Mouse (Mus musculus) midbrain, embryonic 15.5 days (tissue): ENCODE measurements around the gene Lamc3. TPM values are rescaled to one million over a fixed set of nuclear protein-coding genes. Genes with fewer than 3 reads are reported as not detected.

ENCODE experiments used
- ATAC-seq: fragments of 200-750 bp; cut with Nextera tagmentation; replicated peaks from 2 replicates; pipeline ENCODE4 v1.8.0; 2017; ENCODE audit warnings: moderate TSS enrichment
- H3K27ac ChIP-seq: fragments of 300-500 bp; sonication (generic); 2 replicates; pipeline ENCODE4 v1.5.1; 2015; ENCODE audit warnings: mild to moderate bottlenecking, inconsistent platforms
- H3K27me3 ChIP-seq: fragments of 300-500 bp; sonication (generic); replicated peaks from 2 replicates; pipeline ENCODE4 v1.6.1; 2015; ENCODE audit warnings: inconsistent platforms
- H3K36me3 ChIP-seq: fragments of 300-500 bp; sonication (generic); replicated peaks from 2 replicates; pipeline ENCODE4 v1.6.1; 2015; ENCODE audit warnings: inconsistent platforms
- H3K4me1 ChIP-seq: fragments of 300-500 bp; sonication (generic); 2 replicates; pipeline ENCODE4 v1.6.1; 2015; ENCODE audit warnings: inconsistent platforms
- H3K4me2 ChIP-seq: fragments of 300-500 bp; sonication (generic); 2 replicates; pipeline ENCODE4 v1.6.1; 2015; ENCODE audit warnings: inconsistent platforms, mild to moderate bottlenecking, moderate library complexity
- H3K4me3 ChIP-seq: fragments of 300-500 bp; sonication (generic); 2 replicates; pipeline ENCODE4 v1.5.1; 2015; ENCODE audit warnings: mild to moderate bottlenecking, inconsistent platforms
- H3K9ac ChIP-seq: fragments of 300-500 bp; sonication (generic); 2 replicates; pipeline ENCODE4 v1.6.1; 2015; ENCODE audit warnings: mild to moderate bottlenecking, inconsistent platforms
- H3K9me3 ChIP-seq: fragments of 300-500 bp; sonication (generic); 2 replicates; pipeline ENCODE4 v1.6.1; 2016; ENCODE audit warnings: inconsistent platforms
- WGBS: fragments of 180-500 bp; shearing (Covaris S2); methylation state at CpG from one replicate; pipeline ENCODE4 v1.1.7; 2015; ENCODE audit warnings: mixed read lengths; 5-methylcytosine and 5-hydroxymethylcytosine counted together
- polyA plus RNA-seq: library from polyadenylated mRNA; unstranded; fragments of >200 nt; fragmentation: Nextera tagmentation; extraction: Ambion mirVana; gene quantifications from 2 replicates; pipeline ENCODE4 v1.2.1, GENCODE M21; 2015

Gene Lamc3
- polyA plus RNA-seq, 1 experiment from 2014 or later: 6.2 TPM

- no peak overlapping the region for H3K4me2 ChIP-seq
- 96% methylated on average over 13 of the region's 13 CpGs for WGBS
- H3K4me3 ChIP-seq: no peak overlapping the region
- H3K27ac ChIP-seq: no peak overlapping the region
- peaks cover 77% of the 10 kb centered on the region for H3K36me3 ChIP-seq
- H3K9ac ChIP-seq: no peak overlapping the region
- no peaks in the 10 kb centered on the region for H3K27me3 ChIP-seq
- no peaks in the 10 kb centered on the region for H3K9me3 ChIP-seq
- ATAC-seq: no peak
- no peaks in the 10 kb centered on the region for H3K4me1 ChIP-seq
These were observed 109.0 kb downstream of the Lamc3 start for GRCm38 (mm10) chr2:31996060-31996459.

Other genes starting within 250 kb of the Lamc3 start
- gene Prdm12, start 247.3 kb upstream of the Lamc3 start, polyA plus RNA-seq: 5.4 and 5.9 TPM in 2 replicates
- gene Exosc2, start 216.6 kb upstream of the Lamc3 start, polyA plus RNA-seq: 40.3 and 46.0 TPM in 2 replicates
- gene Abl1, start 198.9 kb upstream of the Lamc3 start, polyA plus RNA-seq: 21.7 and 22.0 TPM in 2 replicates
- 0.05 and 0.09 TPM in 2 replicates for gene Qrfp, start 76.7 kb upstream of the Lamc3 start, polyA plus RNA-seq
- 19.6 and 20.2 TPM in 2 replicates for gene Fibcd1, start 41.3 kb upstream of the Lamc3 start, polyA plus RNA-seq
- 26.2 and 29.8 TPM in 2 replicates for gene Aif1l, start 62.8 kb downstream of the Lamc3 start, polyA plus RNA-seq
- gene Nup214, start 87.1 kb downstream of the Lamc3 start, polyA plus RNA-seq: 71.0 and 75.0 TPM in 2 replicates
- gene Fam78a, start 197.6 kb downstream of the Lamc3 start, polyA plus RNA-seq: 0.65 and 0.80 TPM in 2 replicates
- 25.7 and 26.7 TPM in 2 replicates for gene Plpp7, start 208.2 kb downstream of the Lamc3 start, polyA plus RNA-seq